Mouse (Mus musculus): ENCODE measurements around the gene Clec2g.
"Not testable (repeated sequence)": the region's sequence is repeated elsewhere in the genome, so short reads cannot be mapped to it uniquely, and the experiment has no call there.

The Clec2g gene

GRCm38 (mm10) chr6:128934081-128934480 lies at the start of gene Clec2g:
TSS of gene Clec2g (plus strand) at chr6:128934381.
- in situ Hi-C loops (cut with MboI; ENCODE audit: unreplicated experiment in 2 of 2) = not testable (repeated sequence)

GRCm38 (mm10) chr6:128887091-128887790 lies 46.9 kb upstream of the Clec2g start, which contains the start of gene Clec2i:
TSS of gene Clec2i (plus strand) at chr6:128887588.
- in situ Hi-C loops (cut with MboI; ENCODE audit: unreplicated experiment in 2 of 2) = loop anchor here in 1 of 2 experiments (10.0 kb wide), 1 partner anchor 148 kb away; no protein-coding TSS in a partner anchor

- in situ Hi-C loops (cut with MboI; ENCODE audit: unreplicated experiment in 2 of 2) = loop anchor here in 1 of 2 experiments (10.0 kb wide), 1 partner anchor 146 kb away; no protein-coding TSS in a partner anchor
Measured at GRCm38 (mm10) chr6:128888834-128889233, 45.3 kb upstream of the Clec2g start.

- in situ Hi-C loops (cut with MboI; ENCODE audit: unreplicated experiment in 2 of 2) = loop anchor here in 1 of 2 experiments (10.0 kb wide), 1 partner anchor 124 kb away; no protein-coding TSS in a partner anchor
Measured at GRCm38 (mm10) chr6:128890948-128891355, 43.2 kb upstream of the Clec2g start, which contains the start of gene BC035044. TSS of gene BC035044 (minus strand) at chr6:128891126.

GRCm38 (mm10) chr6:128895404-128896001 lies 38.7 kb upstream of the Clec2g start:
- in situ Hi-C loops (cut with MboI; ENCODE audit: unreplicated experiment in 2 of 2) = loop anchor here in 1 of 2 experiments (10.0 kb wide), 1 partner anchor 119 kb away; no protein-coding TSS in a partner anchor

GRCm38 (mm10) chr6:128900044-128900443 lies 34.1 kb upstream of the Clec2g start:
- in situ Hi-C loops (cut with MboI; ENCODE audit: unreplicated experiment in 2 of 2) = no loop called here

GRCm38 (mm10) chr6:128900796-128901552 lies 33.2 kb upstream of the Clec2g start:
- in situ Hi-C loops (cut with MboI; ENCODE audit: unreplicated experiment in 2 of 2) = not testable (repeated sequence)

- in situ Hi-C loops (cut with MboI; ENCODE audit: unreplicated experiment in 2 of 2) = no loop called here
Measured at GRCm38 (mm10) chr6:128913598-128914254, 20.5 kb upstream of the Clec2g start.

GRCm38 (mm10) chr6:128917322-128917721 lies 16.9 kb upstream of the Clec2g start:
- in situ Hi-C loops (cut with MboI; ENCODE audit: unreplicated experiment in 2 of 2) = no loop called here

GRCm38 (mm10) chr6:128933050-128933449 lies 1.1 kb upstream of the Clec2g start:
- in situ Hi-C loops (cut with MboI; ENCODE audit: unreplicated experiment in 2 of 2) = no loop called here

- in situ Hi-C loops (cut with MboI; ENCODE audit: unreplicated experiment in 2 of 2) = not testable (repeated sequence)
Measured at GRCm38 (mm10) chr6:128935889-128936665, 1.9 kb downstream of the Clec2g start.

- in situ Hi-C loops (cut with MboI; ENCODE audit: unreplicated experiment in 2 of 2) = no loop called here
Measured at GRCm38 (mm10) chr6:128941646-128942421, 7.7 kb downstream of the Clec2g start.

- in situ Hi-C loops (cut with MboI; ENCODE audit: unreplicated experiment in 2 of 2) = no loop called here
Measured at GRCm38 (mm10) chr6:128945564-128945963, 11.4 kb downstream of the Clec2g start.

- in situ Hi-C loops (cut with MboI; ENCODE audit: unreplicated experiment in 2 of 2) = no loop called here
Measured at GRCm38 (mm10) chr6:128961110-128961509, 26.9 kb downstream of the Clec2g start.

GRCm38 (mm10) chr6:128962108-128962507 lies 27.9 kb downstream of the Clec2g start:
- in situ Hi-C loops (cut with MboI; ENCODE audit: unreplicated experiment in 2 of 2) = not testable (repeated sequence)

- in situ Hi-C loops (cut with MboI; ENCODE audit: unreplicated experiment in 2 of 2) = no loop called here
Measured at GRCm38 (mm10) chr6:128964519-128964918, 30.3 kb downstream of the Clec2g start.

- in situ Hi-C loops (cut with MboI; ENCODE audit: unreplicated experiment in 2 of 2) = no loop called here
Measured at GRCm38 (mm10) chr6:128968463-128968862, 34.3 kb downstream of the Clec2g start.

- in situ Hi-C loops (cut with MboI; ENCODE audit: unreplicated experiment in 2 of 2) = no loop called here
Measured at GRCm38 (mm10) chr6:128969741-128970140, 35.6 kb downstream of the Clec2g start.
